Mouse (Mus musculus) hindlimb bud, embryonic 11.5 days (tissue): ENCODE measurements around the gene Pogz.

Experiments
- DNase-seq: peaks from one replicate; pipeline ENCODE4 v3.0.0-alpha.2; 2012; ENCODE audit warnings: low read depth, low spot score; ENCODE audit errors: extremely low spot score

Pogz gene

GRCm38 (mm10) chr3:94837183-94837890 is at the start of gene Pogz:
Gene Pogz, plus strand, starts transcription at chr3:94837567.
- peak; percentile 92 for DNase-seq

- DNase-seq, result no peak
Measured at GRCm38 (mm10) chr3:94789071-94789470, 48.3 kb upstream of the Pogz start.

- DNase-seq, result no peak
Measured at GRCm38 (mm10) chr3:94789516-94789915, 47.9 kb upstream of the Pogz start.

- no peak for DNase-seq
Measured at GRCm38 (mm10) chr3:94792258-94792657, 45.1 kb upstream of the Pogz start.

- DNase-seq, result no peak
Measured at GRCm38 (mm10) chr3:94793672-94794071, 43.7 kb upstream of the Pogz start.

GRCm38 (mm10) chr3:94794359-94794758 is 43.0 kb upstream of the Pogz start:
- DNase-seq, result no peak

GRCm38 (mm10) chr3:94795596-94796140 is 41.7 kb upstream of the Pogz start:
- DNase-seq, result no peak

GRCm38 (mm10) chr3:94796181-94796580 is 41.2 kb upstream of the Pogz start:
- DNase-seq, result no peak

- no peak for DNase-seq
Measured at GRCm38 (mm10) chr3:94804146-94804545, 33.2 kb upstream of the Pogz start.

GRCm38 (mm10) chr3:94804976-94805375 is 32.4 kb upstream of the Pogz start:
- no peak for DNase-seq

GRCm38 (mm10) chr3:94808296-94808695 is 29.1 kb upstream of the Pogz start:
- DNase-seq, result no peak

- no peak for DNase-seq
Measured at GRCm38 (mm10) chr3:94811628-94812027, 25.7 kb upstream of the Pogz start.

- DNase-seq, result no peak
Measured at GRCm38 (mm10) chr3:94813651-94814050, 23.7 kb upstream of the Pogz start.

- DNase-seq, result no peak
Measured at GRCm38 (mm10) chr3:94814063-94814462, 23.3 kb upstream of the Pogz start.

GRCm38 (mm10) chr3:94814663-94815062 is 22.7 kb upstream of the Pogz start:
- DNase-seq, result no peak

GRCm38 (mm10) chr3:94815603-94816002 is 21.8 kb upstream of the Pogz start:
- no peak for DNase-seq

- DNase-seq, result no peak
Measured at GRCm38 (mm10) chr3:94817731-94818130, 19.6 kb upstream of the Pogz start.

GRCm38 (mm10) chr3:94819452-94820425 is 17.6 kb upstream of the Pogz start:
- no peak for DNase-seq

GRCm38 (mm10) chr3:94821008-94821638 is 16.2 kb upstream of the Pogz start:
- DNase-seq, result peak; percentile 63

GRCm38 (mm10) chr3:94822082-94822481 is 15.3 kb upstream of the Pogz start:
- DNase-seq, result no peak

- no peak for DNase-seq
Measured at GRCm38 (mm10) chr3:94824110-94824509, 13.3 kb upstream of the Pogz start.
